Mouse (Mus musculus): Measurements from ENCODE around the gene Ankrd35.

GRCm38 (mm10) chr3:96693579-96693978 lies 23.6 kb downstream of the Ankrd35 start:
- TF ChIP-seq CTCF (IDR thresholded peaks at IDR 0.05), result no peak
- TF ChIP-seq EP300 (IDR thresholded peaks at IDR 0.05), result no peak

All from lung, postnatal 0 days (tissue).